Mouse (Mus musculus): Measurements from ENCODE around the gene Gas8. TPM values are rescaled to one million over a fixed set of nuclear protein-coding genes. Genes with fewer than 3 reads are reported as not detected.
"Not testable (repeated sequence)": the region's sequence is repeated elsewhere in the genome, so short reads cannot be mapped to it uniquely, and the experiment has no call there.

The Gas8 gene
- total RNA-seq, 2 experiments from 2014 or later, result 23.3 to 33.1 TPM

DNA sequence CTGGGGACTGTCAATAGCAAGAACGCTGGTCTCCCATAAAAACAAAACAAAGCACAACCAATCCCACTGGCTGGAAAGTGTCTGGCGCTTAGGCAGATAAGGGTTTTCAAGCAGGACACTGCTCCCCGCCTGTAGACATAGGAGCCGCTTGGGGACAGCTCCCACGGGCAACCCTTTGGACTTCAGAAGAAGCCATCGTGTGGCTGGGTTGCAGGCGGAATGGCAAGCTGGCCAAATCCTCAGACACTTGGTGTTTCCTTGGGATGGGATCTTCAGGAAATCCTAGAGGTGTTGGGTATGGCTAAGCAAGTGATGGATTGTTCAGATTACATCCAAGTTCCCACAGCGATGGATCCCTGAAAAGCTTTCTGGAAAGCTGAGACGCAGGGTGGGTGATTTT is 4.5 kb upstream of the Gas8 start:
- DNase-seq (ENCODE audit: extremely low spot score in 1 of 2, low spot score in 1 of 2), result no peak

DNA sequence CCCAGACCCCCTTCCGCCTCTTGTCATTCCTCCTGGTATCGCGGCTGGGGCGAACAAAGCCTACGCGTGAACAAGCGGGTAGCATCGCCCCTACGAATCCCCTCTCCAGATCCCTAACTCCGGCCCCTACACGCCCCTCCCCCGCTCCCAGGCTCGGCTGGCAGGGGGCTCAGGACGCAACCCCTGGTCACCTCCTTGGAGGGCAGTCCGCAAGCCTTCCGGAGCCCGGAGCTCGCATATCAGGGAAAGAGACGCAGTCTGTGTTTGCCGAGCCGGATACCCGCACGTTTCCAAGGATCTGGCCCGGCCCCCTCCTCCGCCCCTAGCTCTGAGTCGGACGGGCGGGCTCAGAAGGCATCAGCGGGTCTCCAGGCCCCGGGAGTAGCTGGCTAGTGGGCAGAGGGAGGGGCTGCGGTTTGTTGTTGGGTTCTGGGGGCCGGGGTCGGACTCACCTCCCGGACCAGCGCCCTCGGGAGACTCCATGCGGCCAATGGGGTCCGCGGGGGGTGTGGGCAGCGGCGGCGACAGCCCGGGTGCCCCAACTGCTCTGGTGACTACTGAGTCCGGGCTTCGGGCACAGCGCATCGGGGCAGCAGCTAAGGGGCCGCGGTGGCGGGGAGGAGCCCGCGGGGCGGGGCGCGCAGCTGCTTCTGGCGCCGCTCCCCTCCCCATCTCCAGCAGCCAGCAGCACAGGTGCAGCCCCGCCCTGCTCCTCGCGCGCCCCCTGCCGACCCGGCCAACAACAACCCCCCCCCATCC is 3.7 kb upstream of the Gas8 start, which contains the start of gene Dbndd1:
Gene Dbndd1, minus strand, starts transcription at position 683 of the 759 bp plus-strand sequence.
- peak; percentile 46 to 49 for DNase-seq (ENCODE audit: extremely low spot score in 1 of 2, low spot score in 1 of 2)

DNA sequence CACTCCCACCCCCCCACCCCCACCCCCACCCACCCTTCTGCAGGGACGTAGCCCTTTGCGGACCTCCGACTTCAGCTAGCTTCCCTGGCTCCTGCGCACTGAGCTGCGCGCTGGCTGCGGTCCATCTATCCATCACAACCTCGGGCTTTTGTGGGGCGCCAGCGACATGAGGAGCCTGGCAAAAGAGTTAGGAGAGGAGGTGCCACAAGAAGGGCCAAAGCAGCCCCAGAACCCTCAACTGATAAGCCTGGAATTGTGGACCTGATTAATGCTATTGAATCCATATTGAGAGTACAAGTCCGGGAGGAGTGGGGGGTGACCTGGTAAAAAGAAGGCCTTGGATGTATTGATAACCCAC is 3.1 kb upstream of the Gas8 start:
- DNase-seq (ENCODE audit: extremely low spot score in 1 of 2, low spot score in 1 of 2), result no peak

DNA sequence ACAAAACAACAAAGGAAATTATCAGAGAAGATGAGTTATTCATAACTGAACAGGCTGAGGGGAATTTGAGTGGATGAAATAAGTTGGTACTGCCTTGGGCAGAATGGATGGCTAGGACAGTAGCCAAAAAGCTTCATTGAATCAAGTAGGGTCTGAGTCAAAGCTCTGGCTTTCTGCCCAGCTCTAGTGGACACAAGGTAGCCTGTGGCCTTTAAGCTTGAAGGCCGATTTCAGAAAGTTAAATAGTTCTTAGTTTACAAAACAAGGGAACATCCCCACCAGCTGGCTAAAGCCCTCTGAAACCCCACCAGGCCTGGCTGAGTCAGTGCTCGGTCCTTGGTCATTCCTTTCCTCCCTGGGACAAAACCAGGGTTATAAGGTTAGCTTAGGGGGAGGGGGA is 2.0 kb upstream of the Gas8 start:
- no peak for DNase-seq (ENCODE audit: extremely low spot score in 1 of 2, low spot score in 1 of 2)

DNA sequence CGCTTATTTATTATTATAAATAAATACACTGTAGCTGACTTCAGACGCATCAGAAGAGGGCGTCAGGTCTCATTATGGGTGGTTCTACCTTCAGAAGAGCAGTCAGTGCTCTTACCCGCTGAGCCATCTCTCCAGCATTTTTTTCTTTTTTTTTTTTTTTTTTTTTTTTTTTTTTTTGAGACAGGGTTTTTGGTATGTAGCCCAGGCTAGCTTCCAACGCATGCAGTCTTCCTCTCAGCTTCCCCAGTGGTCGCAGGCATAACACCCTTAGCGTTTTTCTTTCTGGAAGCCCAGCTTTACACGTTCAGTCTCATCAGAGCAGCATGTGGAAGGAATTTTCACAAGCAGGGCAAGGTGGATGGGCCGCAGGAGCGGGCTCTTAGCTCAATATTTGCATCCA is 462 bp upstream of the Gas8 start:
- DNase-seq (ENCODE audit: extremely low spot score in 1 of 2, low spot score in 1 of 2), result no peak

DNA sequence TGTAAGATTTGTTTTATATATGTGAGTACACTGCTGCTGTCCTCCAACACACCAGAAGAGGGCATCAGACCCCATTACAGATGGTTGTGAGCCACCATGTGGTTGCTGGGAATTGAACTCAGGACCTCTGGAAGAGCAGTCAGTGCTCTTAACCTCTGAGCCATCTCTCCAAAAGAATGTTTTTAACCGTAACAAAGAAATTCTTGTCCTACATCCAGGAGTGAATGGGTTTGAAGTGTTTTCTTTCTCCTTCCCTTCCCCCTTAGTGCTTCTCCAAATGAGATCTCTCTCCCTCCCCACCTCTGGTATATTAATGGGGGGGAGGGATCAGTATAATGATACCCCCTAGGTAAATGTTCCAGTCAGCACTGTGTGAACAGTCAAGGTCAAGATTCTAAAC is 1.4 kb downstream of the Gas8 start:
- DNase-seq (ENCODE audit: extremely low spot score in 1 of 2, low spot score in 1 of 2), result not testable (repeated sequence)

DNA sequence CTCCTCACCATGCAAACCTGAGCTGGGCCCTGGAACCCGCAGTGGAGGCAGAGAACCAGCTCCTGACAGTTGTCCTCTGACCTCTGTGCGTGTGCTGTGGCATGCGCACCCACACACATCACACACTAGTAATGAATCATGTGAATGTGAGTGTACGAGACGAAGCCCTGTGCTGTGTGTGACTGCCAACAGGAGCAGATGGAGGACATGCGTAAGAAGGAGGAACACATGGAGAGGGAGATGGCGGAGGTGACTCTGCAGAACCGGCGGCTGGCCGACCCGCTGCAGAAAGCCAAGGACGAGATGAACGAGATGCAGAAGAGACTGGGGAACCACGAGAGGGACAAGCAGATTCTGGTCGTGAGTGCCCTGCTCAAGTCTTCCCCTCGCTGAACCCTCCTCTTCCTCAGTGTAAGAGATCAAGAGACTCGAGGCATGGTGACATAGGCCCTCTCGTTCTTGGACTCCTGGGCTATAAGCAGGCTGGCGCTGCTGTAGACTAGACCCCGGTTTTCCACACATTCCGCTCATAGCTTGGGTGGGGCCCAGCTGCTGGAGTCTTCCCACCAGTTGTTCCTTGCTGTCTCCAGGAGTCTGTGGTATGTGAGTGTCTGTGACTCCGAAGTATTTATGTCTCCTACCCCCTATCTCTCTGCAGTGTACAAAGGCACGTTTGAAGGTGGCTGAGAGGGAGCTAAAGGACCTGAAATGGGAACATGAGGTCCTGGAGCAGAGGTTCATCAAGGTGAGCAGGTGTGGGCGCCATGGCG is 9.3 kb downstream of the Gas8 start:
- DNase-seq (ENCODE audit: extremely low spot score in 1 of 2, low spot score in 1 of 2), result no peak

DNA sequence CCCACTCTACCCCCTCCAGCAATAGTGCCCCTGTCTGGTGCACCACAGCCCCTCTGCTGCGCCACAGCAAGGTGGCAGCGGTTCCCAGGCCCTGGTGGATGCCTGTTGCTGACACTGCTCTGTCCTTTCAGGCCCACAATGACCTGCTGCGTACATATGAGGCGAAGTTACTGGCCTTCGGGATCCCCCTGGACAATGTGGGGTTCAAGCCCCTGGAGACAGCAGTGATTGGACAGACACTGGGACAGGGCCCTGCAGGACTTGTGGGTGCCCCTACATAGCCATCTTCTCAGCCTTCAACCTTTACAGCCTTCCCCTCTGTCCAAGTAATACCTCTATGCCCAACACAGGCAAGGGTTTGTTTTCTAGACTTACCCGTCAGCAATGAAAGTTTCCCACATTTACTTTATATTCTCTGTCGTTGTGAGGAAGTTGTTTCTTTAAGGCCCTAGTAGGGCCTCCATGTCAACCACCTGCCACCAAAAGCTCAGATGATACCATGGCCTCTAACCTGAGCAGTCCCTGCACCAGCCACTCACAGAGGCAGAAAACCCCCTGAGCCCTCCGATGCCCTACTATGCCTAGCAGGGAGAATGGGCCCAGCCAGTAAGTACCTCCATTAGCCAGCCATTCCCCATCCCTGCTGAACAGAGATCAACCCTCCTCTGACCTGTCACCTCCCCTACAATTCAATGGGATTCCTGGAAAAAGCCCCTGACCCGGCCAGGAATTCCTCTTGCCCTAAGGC is 17.8 kb downstream of the Gas8 start:
- no peak for DNase-seq (ENCODE audit: extremely low spot score in 1 of 2, low spot score in 1 of 2)

DNA sequence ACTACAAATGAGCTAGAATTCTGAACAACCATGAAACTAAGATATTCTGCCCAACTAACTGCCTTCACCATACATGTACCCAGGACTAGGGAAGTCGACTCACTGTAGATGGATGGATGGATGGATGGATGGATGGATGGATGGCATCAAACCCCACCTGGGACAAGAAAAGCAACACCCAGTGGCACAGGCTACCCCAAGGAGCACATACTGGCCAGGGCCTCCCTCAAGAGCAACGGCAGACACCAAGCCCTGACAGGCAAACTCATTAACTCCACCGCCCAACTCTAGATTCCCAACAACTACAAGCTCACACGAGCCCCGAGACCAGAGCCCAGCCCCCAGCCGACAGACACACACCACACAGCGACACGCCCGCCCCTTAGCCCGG is 18.4 kb downstream of the Gas8 start:
- no peak for DNase-seq (ENCODE audit: extremely low spot score in 1 of 2, low spot score in 1 of 2)

DNA sequence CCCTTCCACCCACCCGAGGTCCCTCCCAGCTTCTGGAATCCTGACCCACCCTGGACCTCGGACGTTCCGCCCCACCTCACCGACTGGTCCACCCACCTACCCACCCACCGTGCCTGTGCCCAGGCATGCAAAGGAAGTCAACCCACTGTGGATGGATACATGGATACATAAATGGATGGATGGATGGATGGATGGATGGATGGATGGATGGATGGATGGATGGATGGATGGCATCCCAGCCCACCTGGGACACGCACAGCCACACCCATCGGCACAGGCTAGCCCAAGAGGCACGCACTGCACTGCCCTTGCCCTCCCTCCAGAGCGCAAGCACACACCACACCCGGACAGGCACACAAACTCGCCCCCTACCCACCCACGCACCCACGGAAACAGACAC is 19.0 kb downstream of the Gas8 start:
- DNase-seq (ENCODE audit: extremely low spot score in 1 of 2, low spot score in 1 of 2), result not testable (repeated sequence)

DNA sequence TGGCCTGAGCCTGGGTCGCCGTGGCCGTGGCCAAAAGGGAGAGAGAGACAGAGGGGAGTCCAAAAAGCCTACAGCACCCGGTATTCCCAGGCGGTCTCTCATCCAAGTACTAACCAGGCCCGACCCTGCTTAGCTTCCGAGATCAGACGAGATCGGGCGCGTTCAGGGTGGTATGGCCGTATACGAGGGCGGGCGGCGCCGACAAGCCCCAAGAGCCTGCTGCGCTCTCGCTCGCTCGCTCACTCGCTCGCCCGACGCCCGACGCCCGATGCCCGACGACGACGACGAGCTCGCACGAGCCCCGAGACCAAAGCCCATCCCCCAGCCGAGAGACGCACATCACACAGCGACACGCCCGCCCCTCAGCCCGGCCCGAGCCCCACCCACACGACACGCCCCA is 45.6 kb downstream of the Gas8 start:
- not testable (repeated sequence) for DNase-seq (ENCODE audit: extremely low spot score in 1 of 2, low spot score in 1 of 2)

DNA sequence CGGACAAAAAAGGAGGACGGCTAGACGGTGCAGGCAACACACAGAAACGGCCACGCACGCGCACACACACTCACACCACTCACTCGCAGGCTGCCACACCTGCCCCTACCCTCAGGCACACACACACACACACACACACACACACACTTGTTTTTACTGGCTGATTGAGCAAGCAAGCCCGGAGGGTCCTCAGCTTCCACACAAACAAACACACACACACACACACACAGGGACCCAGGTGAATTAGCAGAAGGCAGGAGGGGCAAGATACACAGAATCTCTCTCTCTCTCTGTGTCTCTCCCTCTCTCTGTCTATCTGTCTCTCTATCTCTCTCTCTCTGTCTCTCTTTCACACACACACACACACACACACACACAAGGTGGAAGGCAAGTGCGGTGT is 56.8 kb downstream of the Gas8 start:
- peak; percentile 6 to 11 for DNase-seq (ENCODE audit: extremely low spot score in 1 of 2, low spot score in 1 of 2)

Other genes with a start within 250 kb of the Gas8 start
- gene Fanca, start 200.3 kb upstream of the Gas8 start, total RNA-seq (2021), result 1 to 10 TPM; 1.7 to 3.7 TPM
- gene Spire2, start 186.1 kb upstream of the Gas8 start, total RNA-seq (2021), result 10 to 100 TPM; 15.3 to 17.9 TPM
- 100 to 1,000 TPM; 485 to 539 TPM for gene Tcf25, start 145.1 kb upstream of the Gas8 start, total RNA-seq (2021)
- under 1 TPM in 1 of 2 experiments, not detected in 1; 0.10 TPM for gene Mc1r, start 111.7 kb upstream of the Gas8 start, total RNA-seq (2021)
- gene Tubb3, start 107.4 kb upstream of the Gas8 start, total RNA-seq (2021), result 100 to 1,000 TPM; 317 to 360 TPM
- 10 to 100 TPM; 64.6 to 66.6 TPM for gene Def8, start 95.3 kb upstream of the Gas8 start, total RNA-seq (2021)
- gene Afg3l1, start 40.9 kb upstream of the Gas8 start, total RNA-seq (2021), result 10 to 100 TPM; 28.1 to 30.6 TPM
- 10 to 100 TPM; 10.5 to 10.8 TPM for gene Dbndd1, start 3.4 kb upstream of the Gas8 start, total RNA-seq (2021)
- 10 to 100 TPM; 36.3 to 44.0 TPM for gene Rhou, start 135.1 kb downstream of the Gas8 start, total RNA-seq (2021)

Measured in layer of hippocampus, postnatal 25 days (tissue).